Mouse (Mus musculus): ENCODE measurements around the gene Snrnp200. TPM values are rescaled to one million over a fixed set of nuclear protein-coding genes. Genes with fewer than 3 reads are reported as not detected.

The Snrnp200 gene
- polyA plus RNA-seq, 1 experiment from 2014 or later: 48.1 TPM

- Histone ChIP-seq H3K9me3 (replicated peaks) (no peaks in the 10 kb centered on the region), H3K36me3 (peaks cover 95% of the 10 kb centered on the region), H3K9ac (no peak overlapping the region), H3K4me3 (replicated peaks) (no peak overlapping the region), H3K4me2 (replicated peaks) (no peak overlapping the region), H3K27ac (replicated peaks) (no peak overlapping the region), H3K27me3 (no peaks in the 10 kb centered on the region), H3K4me1 (no peaks in the 10 kb centered on the region)
- ATAC-seq (ENCODE audit: insufficient number of reproducible peaks, low FRiP score, low TSS enrichment, low read depth): no peak
- 92% methylated on average over 3 of the region's 3 CpGs for WGBS
Measured at GRCm38 (mm10) chr2:127225261-127225660, 17.1 kb downstream of the Snrnp200 start.

GRCm38 (mm10) chr2:127237897-127238610, 29.9 kb downstream of the Snrnp200 start:
- H3K27me3 ChIP-seq: no peaks in the 10 kb centered on the region
- no peak overlapping the region for H3K27ac ChIP-seq (replicated peaks)
- H3K4me3 ChIP-seq (replicated peaks): no peak overlapping the region
- WGBS: 95% methylated on average over 11 of the region's 11 CpGs
- peaks cover 91% of the 10 kb centered on the region for H3K36me3 ChIP-seq
- no peaks in the 10 kb centered on the region for H3K4me1 ChIP-seq
- H3K9ac ChIP-seq: no peak overlapping the region
- no peak for ATAC-seq (ENCODE audit: insufficient number of reproducible peaks, low FRiP score, low TSS enrichment, low read depth)
- no peaks in the 10 kb centered on the region for H3K9me3 ChIP-seq (replicated peaks)
- no peak overlapping the region for H3K4me2 ChIP-seq (replicated peaks)

DNA sequence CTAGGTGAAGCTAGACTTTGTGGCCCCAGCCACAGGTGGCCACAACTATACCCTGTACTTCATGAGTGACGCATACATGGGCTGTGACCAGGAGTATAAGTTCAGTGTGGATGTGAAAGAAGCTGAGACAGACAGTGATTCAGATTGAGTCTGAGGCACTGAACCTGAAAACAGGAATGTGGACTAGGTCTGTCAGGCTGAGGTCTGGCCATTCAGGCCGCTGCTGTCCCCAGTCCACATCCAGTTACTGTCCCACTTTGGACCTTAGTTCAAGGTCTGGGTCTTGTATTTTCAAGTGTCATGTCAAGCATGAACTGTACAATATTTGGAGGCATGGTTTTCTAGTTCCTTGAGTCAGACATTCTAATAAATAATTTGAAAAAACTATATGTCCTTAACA, 31.9 kb downstream of the Snrnp200 start:
- Histone ChIP-seq H3K4me2 (replicated peaks) (no peak overlapping the region), H3K4me1 (no peaks in the 10 kb centered on the region), H3K4me3 (replicated peaks) (no peak overlapping the region), H3K9me3 (replicated peaks) (no peaks in the 10 kb centered on the region), H3K36me3 (peaks cover 86% of the 10 kb centered on the region), H3K27ac (replicated peaks) (no peak overlapping the region), H3K9ac (no peak overlapping the region), H3K27me3 (no peaks in the 10 kb centered on the region)
- 98% methylated on average over 2 of the region's 2 CpGs for WGBS
- no peak for ATAC-seq (ENCODE audit: insufficient number of reproducible peaks, low FRiP score, low TSS enrichment, low read depth)

DNA sequence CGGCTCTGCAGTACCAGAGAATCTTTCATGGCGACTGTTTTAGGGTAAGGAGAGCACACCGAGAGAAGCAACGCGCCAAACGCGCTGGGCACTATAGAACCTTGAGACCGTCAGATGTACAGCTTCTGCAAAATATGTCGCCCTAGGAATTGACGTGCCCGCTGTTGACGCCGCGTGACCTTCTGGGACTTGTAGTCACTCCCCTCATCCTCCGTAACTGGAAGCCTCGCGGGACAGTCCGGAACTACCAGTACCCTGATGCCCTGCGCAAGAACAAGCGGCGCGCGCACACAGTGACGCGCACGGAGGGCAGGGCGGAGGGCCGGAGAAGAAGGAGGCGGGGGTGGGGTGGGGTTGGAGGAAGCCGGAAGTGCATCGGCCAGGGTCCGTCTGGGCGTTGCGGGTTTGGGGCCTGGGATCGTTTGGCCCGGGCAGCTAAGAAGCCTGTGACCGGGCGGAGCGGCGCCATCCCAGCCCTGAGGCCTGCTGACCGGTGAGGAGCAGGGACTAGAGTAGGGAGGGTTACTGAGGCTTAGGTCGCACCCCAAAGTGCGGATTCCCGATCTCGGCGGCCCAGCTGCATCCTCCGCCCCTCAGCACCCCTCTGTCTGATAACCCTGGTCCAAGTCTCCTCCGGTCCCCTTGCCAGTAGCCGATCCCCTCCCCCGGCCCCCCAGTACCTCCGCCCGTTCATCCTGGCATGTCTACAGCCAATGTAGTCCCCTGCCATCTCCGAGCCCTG, 39.6 kb downstream of the Snrnp200 start, which contains the start of the genes Ciao1 and Tmem127:
Ciao1 (minus strand) TSS at position 225 of the 742 bp plus-strand sequence.
Tmem127 (plus strand) TSS at position 317 of the 742 bp plus-strand sequence.
- Histone ChIP-seq H3K9ac (peak within 1 kb of the TSS; percentile 91), H3K27ac (replicated peaks) (peak within 1 kb of the TSS; percentile 74; the same call in 1 of the 2 replicates), H3K4me1 (peaks cover 22% of the 10 kb centered on the region), H3K4me2 (replicated peaks) (peak within 1 kb of the TSS; percentile 96), H3K27me3 (no peaks in the 10 kb centered on the region), H3K4me3 (replicated peaks) (peak within 1 kb of the TSS; percentile 97), H3K9me3 (replicated peaks) (no peaks in the 10 kb centered on the region), H3K36me3 (peaks cover 37% of the 10 kb centered on the region)
- peak; percentile 99 for ATAC-seq (ENCODE audit: insufficient number of reproducible peaks, low FRiP score, low TSS enrichment, low read depth)
- under 1% methylated on average over 53 of the region's 53 CpGs for WGBS

GRCm38 (mm10) chr2:127248334-127249004, 40.3 kb downstream of the Snrnp200 start:
- Histone ChIP-seq H3K4me2 (replicated peaks) (peak overlapping the region; percentile 96), H3K27ac (replicated peaks) (peak overlapping the region; percentile 74; the same call in 1 of the 2 replicates), H3K36me3 (peaks cover 31% of the 10 kb centered on the region), H3K9me3 (replicated peaks) (no peaks in the 10 kb centered on the region), H3K9ac (peak overlapping the region; percentile 73), H3K4me3 (replicated peaks) (peak overlapping the region; percentile 97), H3K4me1 (peaks cover 22% of the 10 kb centered on the region), H3K27me3 (no peaks in the 10 kb centered on the region)
- WGBS: under 1% methylated on average over 39 of the region's 39 CpGs
- peak; percentile 49 for ATAC-seq (ENCODE audit: insufficient number of reproducible peaks, low FRiP score, low TSS enrichment, low read depth)

DNA sequence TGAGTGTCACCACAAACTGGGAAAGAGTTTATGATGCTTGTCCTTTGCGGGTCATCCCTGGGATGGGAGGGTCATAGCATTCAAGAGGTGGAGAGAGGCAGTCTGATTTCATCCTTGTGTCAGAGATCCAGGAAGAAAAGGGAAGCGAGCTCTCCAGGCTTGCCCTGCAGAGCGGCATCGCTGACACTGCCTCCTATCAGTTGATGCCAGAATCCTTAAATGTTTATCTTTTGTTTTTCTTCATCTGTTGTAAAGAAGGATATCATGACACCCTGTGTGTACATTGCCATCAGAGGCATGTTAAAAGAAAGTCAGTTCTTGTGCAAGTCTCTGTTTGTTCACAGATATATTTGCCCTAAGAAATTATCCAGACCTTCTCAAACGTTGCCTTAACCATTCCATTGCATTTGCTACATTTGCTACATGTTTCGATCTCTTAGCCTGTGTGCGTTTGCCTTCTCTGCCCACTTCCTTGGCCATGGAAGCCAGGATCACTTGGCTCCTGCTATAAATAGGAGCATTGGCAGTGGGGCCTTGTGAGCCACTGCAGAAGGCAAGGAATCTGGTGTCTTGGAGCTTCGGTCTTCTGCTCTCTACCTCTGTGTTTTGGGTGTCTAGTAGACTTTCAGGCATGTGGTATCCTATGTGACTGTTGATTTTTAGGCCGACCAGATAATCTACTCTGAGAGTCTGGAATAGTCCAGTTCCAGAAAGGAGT, 42.3 kb downstream of the Snrnp200 start:
- Histone ChIP-seq H3K4me3 (replicated peaks) (no peak overlapping the region), H3K36me3 (peaks cover 15% of the 10 kb centered on the region), H3K4me2 (replicated peaks) (no peak overlapping the region), H3K9ac (no peak overlapping the region), H3K9me3 (replicated peaks) (no peaks in the 10 kb centered on the region), H3K27me3 (no peaks in the 10 kb centered on the region), H3K27ac (replicated peaks) (no peak overlapping the region), H3K4me1 (peaks cover 22% of the 10 kb centered on the region)
- 88% methylated on average over 9 of the region's 9 CpGs for WGBS
- ATAC-seq (ENCODE audit: insufficient number of reproducible peaks, low FRiP score, low TSS enrichment, low read depth): no peak

- ATAC-seq (ENCODE audit: insufficient number of reproducible peaks, low FRiP score, low TSS enrichment, low read depth): no peak
- WGBS: 65% methylated on average over 3 of the region's 3 CpGs
- no peak overlapping the region for H3K9ac ChIP-seq
Measured at GRCm38 (mm10) chr2:127251457-127251856, 43.3 kb downstream of the Snrnp200 start.

DNA sequence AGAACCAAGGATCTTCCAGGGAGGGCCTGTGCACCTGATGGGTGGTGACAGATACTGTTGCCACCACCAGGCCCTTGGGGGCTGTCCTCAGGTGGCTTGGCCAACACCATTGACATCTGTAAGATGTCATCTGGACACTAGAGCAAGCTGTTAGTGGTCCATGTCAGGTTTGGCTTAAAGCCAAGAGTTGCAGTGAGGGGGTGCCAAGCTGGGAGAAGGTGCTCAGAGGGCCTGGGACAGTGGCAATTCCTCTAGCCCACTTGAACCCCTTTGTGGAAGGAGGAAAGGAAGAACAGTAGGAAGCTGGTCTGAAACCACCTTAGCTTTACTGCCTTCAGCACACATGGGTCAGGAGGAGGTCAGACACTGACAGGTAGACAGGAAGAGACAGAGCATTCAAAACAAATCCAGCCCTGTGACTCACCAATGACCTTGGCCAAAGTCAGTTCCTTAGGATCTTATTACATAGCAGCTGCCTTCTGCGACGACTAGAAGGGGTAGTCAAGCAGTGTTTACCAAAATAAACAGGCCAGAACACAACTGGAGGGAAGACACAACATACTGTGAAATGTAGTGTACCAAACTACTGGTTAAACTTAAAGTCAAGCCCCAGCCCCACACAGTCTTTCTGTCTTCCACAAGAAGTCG, 43.8 kb downstream of the Snrnp200 start:
- Histone ChIP-seq H3K9me3 (replicated peaks) (no peaks in the 10 kb centered on the region), H3K27me3 (no peaks in the 10 kb centered on the region), H3K4me1 (peaks cover 14% of the 10 kb centered on the region), H3K27ac (replicated peaks) (0 out of 2 replicates have a peak overlapping the region, but pooled peaks have one; percentile 22), H3K36me3 (peaks cover 17% of the 10 kb centered on the region), H3K4me3 (replicated peaks) (no peak overlapping the region), H3K9ac (no peak overlapping the region), H3K4me2 (replicated peaks) (no peak overlapping the region)
- 68% methylated on average over 3 of the region's 3 CpGs for WGBS
- ATAC-seq (ENCODE audit: insufficient number of reproducible peaks, low FRiP score, low TSS enrichment, low read depth): no peak

More at GRCm38 (mm10) chr2:127251457-127251856, 43.3 kb downstream of the Snrnp200 start:
- no peaks in the 10 kb centered on the region for H3K9me3 ChIP-seq (replicated peaks)
- no peaks in the 10 kb centered on the region for H3K27me3 ChIP-seq
- H3K4me2 ChIP-seq (replicated peaks): no peak overlapping the region
- 0 out of 2 replicates have a peak overlapping the region, but pooled peaks have one; percentile 22 for H3K27ac ChIP-seq (replicated peaks)
- H3K4me3 ChIP-seq (replicated peaks): no peak overlapping the region
- peaks cover 19% of the 10 kb centered on the region for H3K4me1 ChIP-seq
- peaks cover 12% of the 10 kb centered on the region; the same call in 1 of the 2 replicates for H3K36me3 ChIP-seq

GRCm38 (mm10) chr2:127252787-127253186, 44.6 kb downstream of the Snrnp200 start:
- H3K9me3 ChIP-seq (replicated peaks): no peaks in the 10 kb centered on the region
- no peak overlapping the region for H3K4me3 ChIP-seq (replicated peaks)
- no peak overlapping the region for H3K4me2 ChIP-seq (replicated peaks)
- H3K27me3 ChIP-seq: no peaks in the 10 kb centered on the region
- WGBS: 80% methylated on average over 5 of the region's 5 CpGs
- ATAC-seq (ENCODE audit: insufficient number of reproducible peaks, low FRiP score, low TSS enrichment, low read depth): no peak
- peaks cover 25% of the 10 kb centered on the region for H3K36me3 ChIP-seq
- no peak overlapping the region for H3K27ac ChIP-seq (replicated peaks)
- H3K4me1 ChIP-seq: peaks cover 12% of the 10 kb centered on the region
- H3K9ac ChIP-seq: no peak overlapping the region

- Histone ChIP-seq H3K27me3 (no peaks in the 10 kb centered on the region), H3K36me3 (peaks cover 44% of the 10 kb centered on the region), H3K9me3 (replicated peaks) (no peaks in the 10 kb centered on the region), H3K4me1 (peaks cover under 1% of the 10 kb centered on the region; the same call in 1 of the 2 replicates), H3K4me3 (replicated peaks) (no peak overlapping the region), H3K9ac (no peak overlapping the region), H3K4me2 (replicated peaks) (no peak overlapping the region), H3K27ac (replicated peaks) (no peak overlapping the region)
- no peak for ATAC-seq (ENCODE audit: insufficient number of reproducible peaks, low FRiP score, low TSS enrichment, low read depth)
- 87% methylated on average over 3 of the region's 3 CpGs for WGBS
Measured at GRCm38 (mm10) chr2:127254604-127255134, 46.5 kb downstream of the Snrnp200 start.
